In the genomic region with DNA sequence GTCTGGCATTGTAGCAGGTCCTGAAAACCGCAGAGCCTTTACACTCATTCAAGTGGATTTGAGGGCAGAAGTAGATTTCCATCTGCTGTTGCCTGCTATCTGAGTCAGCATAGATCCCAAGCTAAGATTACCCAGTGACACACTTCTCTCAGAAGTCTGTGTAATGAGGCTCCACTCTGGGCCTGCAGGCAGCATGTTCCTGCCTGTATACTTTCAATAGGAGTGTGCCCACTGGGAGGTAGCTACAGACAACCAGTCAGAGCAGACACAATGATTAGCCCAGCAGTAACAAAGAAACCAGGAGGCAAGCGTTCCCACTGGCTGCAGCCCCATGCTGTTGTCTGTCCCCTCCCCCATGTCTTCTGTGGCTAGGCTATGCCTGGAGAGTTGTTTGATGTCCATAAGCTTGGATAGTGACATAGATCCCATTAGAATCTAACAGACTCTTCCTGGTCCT, we compare ENCODE assay signal across 10 mouse cellular contexts. TPM values are rescaled to one million over a fixed set of nuclear protein-coding genes. Genes with fewer than 3 reads are reported as not detected.
A peak's percentile ranks its signal among the peaks of the same experiment; 100 is the strongest.
DNase-seq lines count a peak whose midpoint lies in the region; ATAC-seq lines count a peak whose summit lies in the region.
"Had no signal": no experiment of that assay in that cellular context is flagged by ENCODE, and none has a peak within 500 bp of the region (broad histone marks: within the 10 kb centered on the region; RNA-seq: fewer than 3 reads in every experiment).

No protein-coding gene starts in this region.

- 11% methylated on average over 2 of the region's 2 CpGs for WGBS in forebrain, embryonic 12.5 days
- WGBS in midbrain, embryonic 11.5 days, result 24% methylated on average over 2 of the region's 2 CpGs

- peak overlapping the region; percentile 81 for H3K27ac ChIP-seq in forebrain, embryonic 12.5 days
- H3K27ac ChIP-seq in midbrain, embryonic 11.5 days (ENCODE audit: low read depth, low read length), result peak overlapping the region; percentile 76

- H3K4me3 ChIP-seq in forebrain, embryonic 12.5 days (replicated peaks), result no peak overlapping the region
- no peak overlapping the region for H3K4me3 ChIP-seq in midbrain, embryonic 11.5 days (ENCODE audit: low read depth, low read length)

- no peak for DNase-seq in frontal cortex, adult 2 months (ENCODE audit: extremely low spot score in 1 of 2, low spot score in 1 of 2)
- peak; percentile 49 for DNase-seq in adipocyte (ENCODE audit: low spot score)
- DNase-seq in midbrain, embryonic 11.5 days (ENCODE audit: low spot score, missing footprints), result peak; percentile 92
- no peak for DNase-seq in cerebellum, adult 18-20 months
- no peak for DNase-seq in right cerebral cortex, postnatal 10 days (ENCODE audit: low spot score in 2 of 2)
- no peak for DNase-seq in adrenal gland, postnatal 10 days
- DNase-seq: gastrocnemius, postnatal 10 days had no signal

- peak overlapping the region; percentile 29; the same call in 1 of the 2 replicates for H3K9ac ChIP-seq in forebrain, embryonic 12.5 days
- peak overlapping the region; percentile 38; the same call in 1 of the 2 replicates for H3K9ac ChIP-seq in midbrain, embryonic 11.5 days (ENCODE audit: low read length)

- no peak overlapping the region for H3K4me2 ChIP-seq in forebrain, embryonic 12.5 days
- H3K4me2 ChIP-seq in midbrain, embryonic 11.5 days, result no peak overlapping the region

- H3K4me1 ChIP-seq in forebrain, embryonic 12.5 days, result peaks cover 15% of the 10 kb centered on the region
- peaks cover 15% of the 10 kb centered on the region for H3K4me1 ChIP-seq in midbrain, embryonic 11.5 days (ENCODE audit: control insufficient read depth, insufficient read depth, low read length)

- H3K36me3 ChIP-seq in forebrain, embryonic 12.5 days (replicated peaks), result no peaks in the 10 kb centered on the region
- no peaks in the 10 kb centered on the region for H3K36me3 ChIP-seq in midbrain, embryonic 11.5 days (ENCODE audit: control insufficient read depth, insufficient read depth, low read length)

- no peaks in the 10 kb centered on the region for H3K27me3 ChIP-seq in forebrain, embryonic 12.5 days
- no peaks in the 10 kb centered on the region for H3K27me3 ChIP-seq in midbrain, embryonic 11.5 days (ENCODE audit: control insufficient read depth, insufficient read depth, low read length)

- ATAC-seq in frontal cortex, adult (ENCODE audit: low TSS enrichment), result peak; percentile 88
- peak; percentile 94 for ATAC-seq in forebrain, embryonic 12.5 days (ENCODE audit: low FRiP score)
- peak; percentile 96 for ATAC-seq in midbrain, embryonic 11.5 days (ENCODE audit: low FRiP score)

- H3K9me3 ChIP-seq in forebrain, embryonic 12.5 days, result no peaks in the 10 kb centered on the region
- H3K9me3 ChIP-seq in midbrain, embryonic 11.5 days (ENCODE audit: control insufficient read depth, low read length), result no peaks in the 10 kb centered on the region

RNA-seq across cellular contexts. Expression of gene Slc25a1, which starts 21.4 kb away (rescaled TPM):
- 61.7 and 71.6 TPM in 2 replicates for polyA plus RNA-seq in frontal cortex, adult 2 months (2012; rRNA removed)
- polyA plus RNA-seq in forebrain, embryonic 12.5 days (2016; fragmentation: Nextera tagmentation; extraction: Ambion mirVana), result 108 and 109 TPM in 2 replicates
- polyA plus RNA-seq in midbrain, embryonic 11.5 days (2014; fragmentation: Nextera tagmentation; extraction: Ambion mirVana), result 96.5 and 97.6 TPM in 2 replicates
- 100 to 1,000 TPM; 115 to 121 TPM for total RNA-seq in adrenal gland, postnatal 10 days (2021)

RNA-seq across cellular contexts. Expression of gene Vpreb2, which starts 30.8 kb away (rescaled TPM):
- not detected in 2 replicates for polyA plus RNA-seq in frontal cortex, adult 2 months (2012; rRNA removed)
- polyA plus RNA-seq in forebrain, embryonic 12.5 days (2016; fragmentation: Nextera tagmentation; extraction: Ambion mirVana), result not detected in 2 replicates
- polyA plus RNA-seq in midbrain, embryonic 11.5 days (2014; fragmentation: Nextera tagmentation; extraction: Ambion mirVana), result not detected in 2 replicates
- under 1 TPM in 1 of 2 experiments, not detected in 1; 0.36 TPM for total RNA-seq in adrenal gland, postnatal 10 days (2021)

RNA-seq across cellular contexts. Expression of gene Gsc2, which starts 34.6 kb away (rescaled TPM):
- 0.08 TPM in 1 of 2 replicates, not detected in the other for polyA plus RNA-seq in frontal cortex, adult 2 months (2012; rRNA removed)
- polyA plus RNA-seq in forebrain, embryonic 12.5 days (2016; fragmentation: Nextera tagmentation; extraction: Ambion mirVana), result 0.45 TPM in 1 of 2 replicates, not detected in the other
- 0.95 and 1.1 TPM in 2 replicates for polyA plus RNA-seq in midbrain, embryonic 11.5 days (2014; fragmentation: Nextera tagmentation; extraction: Ambion mirVana)
- not detected for total RNA-seq in adrenal gland, postnatal 10 days (2021)
- total RNA-seq: gastrocnemius, postnatal 10 days had no signal
- polyA plus RNA-seq: liver, embryonic 16.5 days had no signal

RNA-seq across cellular contexts. Expression of gene Ess2, which starts 38.3 kb away (rescaled TPM):
- polyA plus RNA-seq in frontal cortex, adult 2 months (2012; rRNA removed), result 36.4 and 47.2 TPM in 2 replicates
- polyA plus RNA-seq in forebrain, embryonic 12.5 days (2016; fragmentation: Nextera tagmentation; extraction: Ambion mirVana), result 54.2 and 55.4 TPM in 2 replicates
- polyA plus RNA-seq in midbrain, embryonic 11.5 days (2014; fragmentation: Nextera tagmentation; extraction: Ambion mirVana), result 39.4 and 41.4 TPM in 2 replicates
- total RNA-seq in adrenal gland, postnatal 10 days (2021), result 10 to 100 TPM; 19.4 to 23.1 TPM

RNA-seq across cellular contexts. Expression of gene Tssk2, which starts 51.0 kb away (rescaled TPM):
- polyA plus RNA-seq in frontal cortex, adult 2 months (2012; rRNA removed), result not detected in 2 replicates
- polyA plus RNA-seq in forebrain, embryonic 12.5 days (2016; fragmentation: Nextera tagmentation; extraction: Ambion mirVana), result not detected in 2 replicates
- 0.15 TPM in 1 of 2 replicates, not detected in the other for polyA plus RNA-seq in midbrain, embryonic 11.5 days (2014; fragmentation: Nextera tagmentation; extraction: Ambion mirVana)
- total RNA-seq in adrenal gland, postnatal 10 days (2021), result not detected
- total RNA-seq: gastrocnemius, postnatal 10 days had no signal
- polyA plus RNA-seq: liver, embryonic 16.5 days had no signal

Comparison
In these comparisons a context has a peak if more than half of its experiments do, and no peak if none do; other contexts are left out.
1. DNase-seq: peak in adipocyte (single experiment) and midbrain, embryonic 11.5 days (single experiment); none in frontal cortex, adult 2 months (0 of 2), cerebellum, adult 18-20 months (0 of 2), right cerebral cortex, postnatal 10 days (0 of 2) and adrenal gland, postnatal 10 days (single experiment).
2. Peak in every context shown above with its lines, with median percentiles within 50 percentile points of each other: ATAC-seq.